Mouse (Mus musculus): ENCODE measurements around the gene Mettl8. TPM values are rescaled to one million over a fixed set of nuclear protein-coding genes. Genes with fewer than 3 reads are reported as not detected.

The Mettl8 gene
- total and polyA plus RNA-seq, 3 experiments: 7.5 to 9.2 (median 7.8) TPM

- dilution Hi-C loops (cut with MboI; ENCODE audit: extremely low pct_ligation_motif_present, extremely low pct_unique_long_range_greater_than_20kb, low sequenced_read_pairs) (no loop called here), in situ Hi-C loops (cut with MboI; ENCODE audit: low pct_ligation_motif_present, low pct_unique_long_range_greater_than_20kb, low sequenced_read_pairs) (no loop called here)
- no peak overlapping the region for H3K4me2 ChIP-seq (ENCODE audit: insufficient read depth, low read depth, poor library complexity, severe bottlenecking)
- no peak overlapping the region for H3K4me3 ChIP-seq (replicated peaks in 1 of 3; ENCODE audit: low read depth in 2 of 3, low read length in 2 of 3, poor library complexity in 1 of 3)
- no peaks in the 10 kb centered on the region for H3K27me3 ChIP-seq (replicated peaks)
- no peak overlapping the region for H3K27ac ChIP-seq (ENCODE audit: insufficient read depth, low read depth)
- peaks cover 0 to 10% of the 10 kb centered on the region in 2 experiments; a peak in 2 of 4 replicates for H3K4me1 ChIP-seq (ENCODE audit: control insufficient read depth in 1 of 2, insufficient read depth in 2 of 2)
- DNase-seq (ENCODE audit: extremely low read depth): no peak
- peaks cover 40 to 84% of the 10 kb centered on the region in 2 experiments for H3K36me3 ChIP-seq (replicated peaks in 1 of 2; ENCODE audit: control insufficient read depth in 1 of 2, insufficient read depth in 1 of 2, low read length in 1 of 2)
- H3K79me2 ChIP-seq (replicated peaks; ENCODE audit: control insufficient read depth, extremely low read depth, insufficient read depth, poor library complexity, severe bottlenecking): no peaks in the 10 kb centered on the region
- H3K9ac ChIP-seq (ENCODE audit: insufficient read depth, low read depth): no peak overlapping the region
- TF ChIP-seq ZKSCAN1 (IDR thresholded peaks at IDR 0.05; ENCODE audit: borderline replicate concordance, low read depth, low read length): no peak
- peak; percentile 27 for TF ChIP-seq RAD21 (IDR thresholded peaks at IDR 0.05; ENCODE audit: low read depth, low read length)
- TF ChIP-seq SMC3 (IDR thresholded peaks at IDR 0.05; ENCODE audit: low read depth, low read length): peak; percentile 17
- TF ChIP-seq CHD2 (IDR thresholded peaks at IDR 0.05; ENCODE audit: low read length): no peak
- TF ChIP-seq CTCF (conservative IDR thresholded peaks at IDR 0.05 in 1 of 2, IDR thresholded peaks at IDR 0.05 in 1 of 2; ENCODE audit: low read depth in 2 of 2, low read length in 2 of 2): peak in 1 of 2 experiments; percentile 39; a peak in 2 of 4 replicates
- TF ChIP-seq JUN (IDR thresholded peaks at IDR 0.05; ENCODE audit: insufficient read depth, low read depth, low read length): no peak
- H3K9me3 ChIP-seq (replicated peaks; ENCODE audit: low read length): no peaks in the 10 kb centered on the region
Observed at GRCm38 (mm10) chr2:71090660-71091445, 35.5 kb upstream of the Mettl8 start.

GRCm38 (mm10) chr2:71089766-71090165, 34.4 kb upstream of the Mettl8 start:
- Histone ChIP-seq H3K27ac (ENCODE audit: insufficient read depth, low read depth) (no peak overlapping the region), H3K9me3 (replicated peaks; ENCODE audit: low read length) (no peaks in the 10 kb centered on the region), H3K79me2 (replicated peaks; ENCODE audit: control insufficient read depth, extremely low read depth, insufficient read depth, poor library complexity, severe bottlenecking) (no peaks in the 10 kb centered on the region), H3K36me3 (replicated peaks in 1 of 2; ENCODE audit: control insufficient read depth in 1 of 2, insufficient read depth in 1 of 2, low read length in 1 of 2) (peaks cover 40 to 88% of the 10 kb centered on the region in 2 experiments), H3K4me2 (ENCODE audit: insufficient read depth, low read depth, poor library complexity, severe bottlenecking) (no peak overlapping the region), H3K27me3 (replicated peaks) (no peaks in the 10 kb centered on the region), H3K4me1 (ENCODE audit: control insufficient read depth in 1 of 2, insufficient read depth in 2 of 2) (peaks cover 0 to 9% of the 10 kb centered on the region in 2 experiments; a peak in 2 of 4 replicates), H3K9ac (ENCODE audit: insufficient read depth, low read depth) (no peak overlapping the region), H3K4me3 (replicated peaks in 1 of 3; ENCODE audit: low read depth in 2 of 3, low read length in 2 of 3, poor library complexity in 1 of 3) (no peak overlapping the region)
- dilution Hi-C loops (cut with MboI; ENCODE audit: extremely low pct_ligation_motif_present, extremely low pct_unique_long_range_greater_than_20kb, low sequenced_read_pairs) (no loop called here), in situ Hi-C loops (cut with MboI; ENCODE audit: low pct_ligation_motif_present, low pct_unique_long_range_greater_than_20kb, low sequenced_read_pairs) (no loop called here)
- peak; percentile 45 for TF ChIP-seq ETS1 (conservative IDR thresholded peaks at IDR 0.05; ENCODE audit: low read depth, low read length)
- TF ChIP-seq CHD1 (IDR thresholded peaks at IDR 0.05; ENCODE audit: low read depth, low read length): no peak
- 0 out of 2 replicates have a peak, but pooled peaks have one; percentile 36 for TF ChIP-seq ZNF384 (IDR thresholded peaks at IDR 0.05; ENCODE audit: low read depth, low read length)
- no peak for TF ChIP-seq MAFK (IDR thresholded peaks at IDR 0.05; ENCODE audit: insufficient replicate concordance, low read length)
- TF ChIP-seq MYC (IDR thresholded peaks at IDR 0.05; ENCODE audit: low read depth, low read length): no peak
- DNase-seq (ENCODE audit: extremely low read depth): peak; percentile 32
